Mouse (Mus musculus): ENCODE data around the gene 4922502D21Rik. TPM values are rescaled to one million over a fixed set of nuclear protein-coding genes. Genes with fewer than 3 reads are reported as not detected.

Gene 4922502D21Rik
- total and polyA plus RNA-seq, 2 experiments: not detected

GRCm38 (mm10) chr6:129363942-129364341, 32.3 kb upstream of the 4922502D21Rik start:
- H3K79me2 ChIP-seq (ENCODE audit: control insufficient read depth, insufficient read depth, low read length): no peaks in the 10 kb centered on the region
- no peaks in the 10 kb centered on the region for H3K27me3 ChIP-seq (ENCODE audit: control insufficient read depth, insufficient read depth, low read length)
- no peaks in the 10 kb centered on the region for H3K4me1 ChIP-seq (ENCODE audit: control insufficient read depth, insufficient read depth, low read length)
- WGBS: 56% methylated on average over 1 of the region's 1 CpGs
- TF ChIP-seq CTCF (IDR thresholded peaks at IDR 0.05; ENCODE audit: low read depth, low read length): no peak
- TF ChIP-seq POLR2A (IDR thresholded peaks at IDR 0.05; ENCODE audit: extremely low read depth, insufficient read depth, low read length): no peak
- no peaks in the 10 kb centered on the region for H3K36me3 ChIP-seq (ENCODE audit: control insufficient read depth, insufficient read depth, low read length)
- no peak overlapping the region for H3K9ac ChIP-seq (ENCODE audit: low read depth, low read length)
- no peak overlapping the region for H3K27ac ChIP-seq (replicated peaks; ENCODE audit: insufficient read depth, low read depth, low read length)
- DNase-seq (ENCODE audit: extremely low read depth, low read depth, low spot score): no peak
- no peak overlapping the region for H3K4me3 ChIP-seq (ENCODE audit: insufficient read depth, low read depth, low read length)

GRCm38 (mm10) chr6:129359515-129359914, 27.9 kb upstream of the 4922502D21Rik start:
- Histone ChIP-seq H3K36me3 (ENCODE audit: control insufficient read depth, insufficient read depth, low read length) (no peaks in the 10 kb centered on the region), H3K4me3 (ENCODE audit: insufficient read depth, low read depth, low read length) (no peak overlapping the region), H3K79me2 (ENCODE audit: control insufficient read depth, insufficient read depth, low read length) (no peaks in the 10 kb centered on the region), H3K27ac (replicated peaks; ENCODE audit: insufficient read depth, low read depth, low read length) (no peak overlapping the region), H3K4me1 (ENCODE audit: control insufficient read depth, insufficient read depth, low read length) (no peaks in the 10 kb centered on the region), H3K9ac (ENCODE audit: low read depth, low read length) (no peak overlapping the region), H3K27me3 (ENCODE audit: control insufficient read depth, insufficient read depth, low read length) (no peaks in the 10 kb centered on the region)
- DNase-seq (ENCODE audit: extremely low read depth, low read depth, low spot score): no peak
- 87% methylated on average over 2 of the region's 2 CpGs for WGBS
- no peak for TF ChIP-seq POLR2A (IDR thresholded peaks at IDR 0.05; ENCODE audit: extremely low read depth, insufficient read depth, low read length)
- TF ChIP-seq CTCF (IDR thresholded peaks at IDR 0.05; ENCODE audit: low read depth, low read length): no peak

DNA sequence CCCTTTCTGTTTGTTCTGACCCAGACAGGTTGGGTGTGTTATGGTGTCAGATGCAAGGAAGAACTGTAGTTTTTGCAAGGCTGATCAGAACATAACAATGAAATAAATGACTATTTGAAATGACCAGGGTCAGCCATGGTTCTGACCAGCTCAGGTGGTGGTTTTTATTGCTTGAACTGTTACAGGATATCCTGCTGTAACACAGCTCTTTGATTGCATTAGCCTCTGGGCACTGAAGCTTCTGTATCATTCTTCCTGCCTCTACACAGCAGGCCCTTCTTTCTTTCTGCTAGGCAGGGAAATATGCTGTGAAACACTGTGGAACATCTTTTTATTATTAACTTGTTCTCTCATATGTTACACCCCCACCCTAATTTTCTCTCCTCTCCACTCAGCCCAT, 24.8 kb upstream of the 4922502D21Rik start:
- Histone ChIP-seq H3K36me3 (ENCODE audit: control insufficient read depth, insufficient read depth, low read length) (no peaks in the 10 kb centered on the region), H3K27ac (replicated peaks; ENCODE audit: insufficient read depth, low read depth, low read length) (no peak overlapping the region), H3K27me3 (ENCODE audit: control insufficient read depth, insufficient read depth, low read length) (no peaks in the 10 kb centered on the region), H3K9ac (ENCODE audit: low read depth, low read length) (no peak overlapping the region), H3K4me1 (ENCODE audit: control insufficient read depth, insufficient read depth, low read length) (no peaks in the 10 kb centered on the region), H3K79me2 (ENCODE audit: control insufficient read depth, insufficient read depth, low read length) (no peaks in the 10 kb centered on the region), H3K4me3 (ENCODE audit: insufficient read depth, low read depth, low read length) (no peak overlapping the region)
- TF ChIP-seq POLR2A (IDR thresholded peaks at IDR 0.05; ENCODE audit: extremely low read depth, insufficient read depth, low read length): no peak
- no peak for TF ChIP-seq CTCF (IDR thresholded peaks at IDR 0.05; ENCODE audit: low read depth, low read length)
- DNase-seq (ENCODE audit: extremely low read depth, low read depth, low spot score): no peak

- TF ChIP-seq CTCF (IDR thresholded peaks at IDR 0.05; ENCODE audit: low read depth, low read length) (no peak), POLR2A (IDR thresholded peaks at IDR 0.05; ENCODE audit: extremely low read depth, insufficient read depth, low read length) (no peak)
- no peaks in the 10 kb centered on the region for H3K79me2 ChIP-seq (ENCODE audit: control insufficient read depth, insufficient read depth, low read length)
- H3K27me3 ChIP-seq (ENCODE audit: control insufficient read depth, insufficient read depth, low read length): no peaks in the 10 kb centered on the region
- no peaks in the 10 kb centered on the region for H3K4me1 ChIP-seq (ENCODE audit: control insufficient read depth, insufficient read depth, low read length)
- DNase-seq (ENCODE audit: extremely low read depth, low read depth, low spot score): no peak
- WGBS: 97% methylated on average over 2 of the region's 2 CpGs
- H3K4me3 ChIP-seq (ENCODE audit: insufficient read depth, low read depth, low read length): no peak overlapping the region
- H3K9ac ChIP-seq (ENCODE audit: low read depth, low read length): no peak overlapping the region
- no peak overlapping the region for H3K27ac ChIP-seq (replicated peaks; ENCODE audit: insufficient read depth, low read depth, low read length)
- no peaks in the 10 kb centered on the region for H3K36me3 ChIP-seq (ENCODE audit: control insufficient read depth, insufficient read depth, low read length)
These were observed 24.2 kb upstream of the 4922502D21Rik start for GRCm38 (mm10) chr6:129355774-129356173.

DNA sequence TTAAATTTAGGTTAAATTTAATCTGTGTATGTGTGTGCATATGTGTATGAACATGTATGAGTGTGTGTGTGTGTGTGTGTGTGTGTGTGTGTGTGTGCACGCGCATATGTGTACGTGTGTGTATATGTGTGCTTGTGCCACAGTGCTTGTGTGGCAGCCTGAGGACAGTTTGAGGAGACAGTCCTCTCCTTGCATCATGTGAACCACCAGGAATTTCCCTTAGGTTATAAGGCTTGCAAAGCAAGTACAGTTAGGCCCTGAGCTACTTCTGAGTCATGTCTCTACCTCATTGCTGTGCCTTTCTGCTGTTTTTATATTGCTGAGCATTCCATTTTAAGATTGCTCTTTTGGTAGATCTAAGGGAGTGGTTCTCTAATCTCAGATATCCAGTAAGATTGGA, 19.5 kb upstream of the 4922502D21Rik start:
- WGBS: 96% methylated on average over 3 of the region's 3 CpGs
- H3K27me3 ChIP-seq (ENCODE audit: control insufficient read depth, insufficient read depth, low read length): no peaks in the 10 kb centered on the region
- H3K79me2 ChIP-seq (ENCODE audit: control insufficient read depth, insufficient read depth, low read length): no peaks in the 10 kb centered on the region
- H3K4me3 ChIP-seq (ENCODE audit: insufficient read depth, low read depth, low read length): no peak overlapping the region; the same call in 1 of the 2 replicates
- no peak overlapping the region for H3K9ac ChIP-seq (ENCODE audit: low read depth, low read length)
- peak; percentile 7 for DNase-seq (ENCODE audit: extremely low read depth, low read depth, low spot score)
- H3K36me3 ChIP-seq (ENCODE audit: control insufficient read depth, insufficient read depth, low read length): no peaks in the 10 kb centered on the region
- TF ChIP-seq CTCF (IDR thresholded peaks at IDR 0.05; ENCODE audit: low read depth, low read length) (no peak), POLR2A (IDR thresholded peaks at IDR 0.05; ENCODE audit: extremely low read depth, insufficient read depth, low read length) (no peak)
- no peak overlapping the region for H3K27ac ChIP-seq (replicated peaks; ENCODE audit: insufficient read depth, low read depth, low read length)
- H3K4me1 ChIP-seq (ENCODE audit: control insufficient read depth, insufficient read depth, low read length): no peaks in the 10 kb centered on the region

GRCm38 (mm10) chr6:129349524-129350352, 18.1 kb upstream of the 4922502D21Rik start:
- no peaks in the 10 kb centered on the region for H3K27me3 ChIP-seq (ENCODE audit: control insufficient read depth, insufficient read depth, low read length)
- H3K9ac ChIP-seq (ENCODE audit: low read depth, low read length): no peak overlapping the region
- H3K79me2 ChIP-seq (ENCODE audit: control insufficient read depth, insufficient read depth, low read length): no peaks in the 10 kb centered on the region
- H3K27ac ChIP-seq (replicated peaks; ENCODE audit: insufficient read depth, low read depth, low read length): peak overlapping the region; percentile 21; the same call in 1 of the 2 replicates
- H3K36me3 ChIP-seq (ENCODE audit: control insufficient read depth, insufficient read depth, low read length): no peaks in the 10 kb centered on the region
- H3K4me3 ChIP-seq (ENCODE audit: insufficient read depth, low read depth, low read length): no peak overlapping the region
- WGBS: 66% methylated on average over 4 of the region's 4 CpGs
- no peak for TF ChIP-seq POLR2A (IDR thresholded peaks at IDR 0.05; ENCODE audit: extremely low read depth, insufficient read depth, low read length)
- H3K4me1 ChIP-seq (ENCODE audit: control insufficient read depth, insufficient read depth, low read length): no peaks in the 10 kb centered on the region
- peak; percentile 40 for DNase-seq (ENCODE audit: extremely low read depth, low read depth, low spot score)
